Mouse (Mus musculus): Measurements from ENCODE around the gene Thada.
A peak's percentile ranks its signal among the peaks of the same experiment; 100 is the strongest.
"Not testable (repeated sequence)": the region's sequence is repeated elsewhere in the genome, so short reads cannot be mapped to it uniquely, and the experiment has no call there.

The Thada gene

DNA sequence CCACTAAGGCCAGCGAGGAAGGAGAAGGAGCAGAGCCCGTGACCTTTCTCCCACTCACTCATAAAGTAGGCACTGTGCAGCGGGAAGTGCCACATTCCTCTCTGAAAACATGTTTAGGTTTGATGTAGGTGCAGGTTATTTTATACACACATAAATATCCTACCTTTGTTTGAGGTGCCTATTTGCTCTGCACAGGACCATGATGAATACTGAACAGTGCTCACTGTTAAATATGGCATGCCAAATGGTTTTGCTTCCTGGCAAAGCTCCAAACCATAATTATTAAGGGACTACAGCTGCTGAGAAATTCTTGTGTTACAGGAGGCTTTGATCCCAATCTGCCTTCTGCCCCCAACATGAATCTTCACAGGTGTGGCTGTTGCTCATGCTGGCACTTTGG lies 259.8 kb downstream of the Thada start:
- DNase-seq = no peak

DNA sequence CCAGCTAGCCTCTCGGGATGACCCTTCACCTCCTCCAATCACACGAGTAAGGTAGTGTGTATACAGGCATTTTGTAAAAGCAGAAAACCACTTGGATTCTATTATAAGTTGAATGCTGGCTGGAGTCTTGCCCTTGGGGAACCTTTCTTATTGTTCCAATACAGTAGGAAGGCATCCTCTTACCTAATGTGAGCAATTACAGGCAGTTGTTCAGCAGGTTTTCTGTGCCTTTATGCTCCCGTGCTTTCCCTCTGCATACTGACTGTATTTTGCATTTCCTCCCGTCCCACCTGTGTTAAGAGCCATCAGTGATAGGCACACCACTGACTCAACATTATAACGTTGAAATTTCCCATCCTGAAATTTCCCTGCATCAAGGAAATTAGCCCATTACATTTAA lies 261.0 kb downstream of the Thada start:
- DNase-seq = no peak

DNA sequence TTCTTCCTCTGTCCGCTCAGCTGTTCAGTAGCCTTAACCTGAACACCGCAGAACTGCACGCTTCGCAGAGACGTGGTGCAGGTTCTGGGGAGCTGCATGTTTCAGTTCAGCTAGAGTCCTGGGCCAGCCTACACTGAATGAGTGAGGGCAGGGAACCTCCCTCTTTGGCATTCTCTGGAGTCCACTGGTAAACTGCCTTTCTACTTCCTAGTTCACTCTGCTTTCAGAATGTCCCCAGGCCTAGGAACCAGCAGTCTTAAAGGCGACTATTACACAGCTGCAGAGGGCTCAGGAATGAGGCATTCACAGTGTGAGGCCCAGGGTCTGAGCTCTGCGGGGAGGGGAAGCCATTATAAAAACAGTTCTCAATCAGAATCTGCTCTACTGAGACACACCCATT lies 262.7 kb downstream of the Thada start:
- peak in 1 of 2 experiments; percentile 17 for DNase-seq

DNA sequence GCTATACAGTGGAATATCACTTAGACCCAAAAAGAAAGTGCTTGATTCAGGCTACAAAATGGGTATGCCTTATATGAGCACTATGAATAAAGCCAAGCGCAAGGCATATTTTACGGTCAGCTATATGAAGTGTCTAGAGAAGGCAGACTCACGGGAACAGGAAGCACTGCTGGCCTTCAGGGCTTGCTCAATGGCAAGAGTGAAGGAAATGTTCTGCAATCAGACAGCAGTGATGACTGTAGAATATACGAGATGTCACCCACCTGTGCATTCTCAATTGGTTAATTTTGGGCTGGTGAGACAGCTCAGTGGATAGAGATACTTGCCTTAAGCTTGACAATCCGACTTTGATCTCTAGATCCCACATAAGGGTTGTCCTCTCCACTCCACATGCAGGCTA lies 264.8 kb downstream of the Thada start:
- DNase-seq = no peak

DNA sequence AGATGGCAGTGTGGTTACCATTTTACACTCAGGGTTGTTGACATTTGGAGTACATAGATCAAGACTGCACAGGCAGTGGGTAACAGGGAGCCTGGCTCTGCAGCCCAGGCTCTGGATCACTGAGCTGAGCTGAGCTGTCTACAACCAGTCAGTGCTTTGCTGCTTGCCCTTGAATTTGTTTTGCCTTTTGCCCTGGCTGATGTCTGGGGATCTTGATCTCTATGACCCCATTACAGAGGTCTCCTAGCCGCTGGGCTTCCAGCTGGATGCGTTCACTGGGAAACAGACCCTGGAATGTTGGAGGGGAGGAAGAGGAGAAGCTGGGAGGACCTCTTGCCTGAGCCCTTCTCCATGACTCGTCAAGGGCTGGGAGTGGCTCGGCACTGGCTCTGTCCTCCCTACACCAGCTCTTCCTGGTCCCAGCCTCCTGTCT lies 268.1 kb downstream of the Thada start:
- DNase-seq = peak; percentile 43 to 62

DNA sequence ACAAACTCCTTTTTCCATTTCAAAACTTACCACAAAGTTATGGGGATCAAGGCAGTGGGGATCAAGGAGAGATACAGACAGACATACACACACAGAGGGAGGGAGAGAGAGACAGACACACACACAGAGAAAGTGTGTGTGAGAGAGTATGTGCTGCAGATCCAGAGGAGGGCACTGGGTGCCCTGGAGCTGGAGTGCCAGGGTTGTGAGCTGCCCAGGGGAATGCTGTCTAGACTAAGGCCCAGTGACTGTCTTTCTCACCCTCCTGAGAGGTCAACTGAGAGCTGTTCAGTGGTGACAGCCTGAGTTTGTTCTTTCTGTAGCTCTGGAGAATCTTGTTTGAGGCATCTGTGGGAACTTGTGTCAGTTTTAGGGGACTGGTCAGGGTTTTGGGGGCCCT lies 269.7 kb downstream of the Thada start:
- DNase-seq = no peak

DNA sequence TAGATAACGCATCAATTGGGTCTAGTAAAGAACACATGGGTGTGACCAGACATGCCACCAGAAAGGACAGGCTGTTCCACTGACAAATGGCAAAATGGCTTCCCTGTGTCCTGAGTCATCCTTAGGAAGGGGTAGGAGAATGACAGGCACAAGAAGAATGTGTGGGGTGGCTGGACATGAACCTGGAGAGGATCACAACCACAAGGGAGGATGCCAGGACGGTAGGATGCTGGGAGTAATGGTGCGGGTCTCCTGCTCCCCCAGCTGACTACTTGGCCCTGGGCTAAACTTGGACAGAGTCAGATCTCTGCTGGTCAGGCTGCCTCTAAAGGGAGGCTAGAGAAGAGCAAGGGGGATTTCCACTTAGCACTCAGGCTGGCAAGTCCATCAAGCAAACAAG lies 270.2 kb downstream of the Thada start:
- no peak for DNase-seq

DNA sequence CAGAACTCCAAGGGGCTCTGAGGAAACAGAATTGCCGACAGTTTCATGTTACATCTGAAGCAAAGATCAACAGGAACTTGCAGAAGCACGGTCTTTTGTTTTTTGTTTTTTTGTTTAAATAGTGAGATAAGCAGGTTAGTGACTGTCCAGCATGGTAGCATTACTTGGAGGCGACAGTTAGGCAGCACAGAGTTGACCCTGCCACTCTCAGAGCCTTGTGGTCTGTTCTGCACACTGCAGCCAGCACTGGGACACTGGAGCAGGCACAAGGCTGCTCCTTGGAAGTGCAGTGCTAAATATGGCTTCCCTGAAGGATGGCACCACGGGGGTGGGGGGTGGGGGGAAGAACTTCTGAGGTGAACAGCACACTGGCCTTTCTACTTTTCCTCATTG lies 271.0 kb downstream of the Thada start:
- DNase-seq = no peak

DNA sequence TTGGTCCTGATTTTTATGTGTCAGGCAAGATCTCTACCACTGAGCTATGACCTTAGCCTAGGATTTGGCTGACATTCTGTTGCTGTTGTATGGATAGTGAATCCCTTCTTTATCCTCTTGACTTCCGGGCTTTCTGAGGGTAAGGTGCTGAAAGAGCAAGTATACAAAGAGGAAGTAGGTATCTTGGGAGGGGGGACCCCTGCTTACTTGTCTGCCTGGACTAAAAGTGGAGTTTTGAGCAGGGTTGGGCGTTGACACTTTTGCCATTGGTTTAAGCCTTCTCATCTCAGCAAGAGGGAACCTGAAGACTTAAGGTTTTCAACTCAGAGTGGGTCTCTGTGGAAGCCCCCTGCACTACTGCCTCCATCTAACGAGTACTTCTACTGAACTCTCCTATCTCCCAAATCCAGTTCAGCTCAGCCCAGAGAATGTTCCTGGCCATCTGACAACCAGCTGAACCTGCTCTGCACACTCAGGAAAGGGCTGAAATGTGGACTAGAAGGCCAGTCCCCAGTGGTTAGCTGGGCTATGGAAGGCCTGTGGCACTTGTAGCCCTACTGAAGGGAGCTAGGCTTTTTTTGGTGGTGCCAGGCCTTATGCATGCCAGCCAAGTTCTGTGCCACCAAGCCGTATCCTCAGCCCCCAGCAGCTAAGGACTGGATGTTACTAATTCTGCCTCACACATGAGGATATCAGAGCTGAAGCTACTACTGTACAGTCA lies 271.6 kb downstream of the Thada start:
- DNase-seq = no peak

DNA sequence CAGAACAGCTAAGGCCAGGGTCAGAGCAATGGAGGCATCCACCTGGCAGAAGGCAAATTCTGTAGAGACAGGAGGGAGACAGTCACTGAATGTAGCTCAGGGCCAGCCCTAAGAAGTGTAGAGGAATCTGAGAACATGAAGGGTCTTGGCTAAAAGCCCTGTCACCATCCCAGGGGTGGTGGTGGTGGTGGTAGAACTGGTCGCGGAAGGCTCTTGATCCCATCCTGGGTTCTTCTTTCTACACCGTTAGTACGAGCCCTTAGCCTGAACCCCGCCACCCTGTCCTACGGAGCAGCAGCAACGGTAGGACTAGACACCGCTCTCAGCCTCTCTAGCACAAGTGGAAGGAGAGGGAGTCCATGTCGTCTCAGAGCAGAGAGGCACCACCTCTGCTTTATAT lies 272.6 kb downstream of the Thada start:
- DNase-seq = no peak

DNA sequence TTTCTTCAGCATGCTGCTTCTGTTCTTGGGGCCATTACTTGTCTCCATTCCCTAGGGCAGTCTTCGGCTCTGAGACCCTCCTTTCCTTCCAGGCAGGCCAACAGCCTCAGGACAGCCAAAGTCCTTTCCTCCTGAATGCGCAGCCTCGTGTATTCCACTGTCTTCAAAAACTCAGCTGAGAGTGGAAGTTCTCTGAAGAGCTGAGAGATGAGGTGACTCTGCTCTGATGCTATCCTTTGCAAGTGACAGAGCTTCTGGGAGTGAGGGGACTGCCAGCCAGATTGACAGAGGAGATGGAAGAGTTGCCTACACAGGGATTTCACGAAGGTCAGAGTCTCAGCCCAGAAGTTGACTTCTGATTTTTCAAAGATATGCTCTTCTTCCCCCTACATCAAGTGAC lies 274.1 kb downstream of the Thada start:
- DNase-seq = no peak

DNA sequence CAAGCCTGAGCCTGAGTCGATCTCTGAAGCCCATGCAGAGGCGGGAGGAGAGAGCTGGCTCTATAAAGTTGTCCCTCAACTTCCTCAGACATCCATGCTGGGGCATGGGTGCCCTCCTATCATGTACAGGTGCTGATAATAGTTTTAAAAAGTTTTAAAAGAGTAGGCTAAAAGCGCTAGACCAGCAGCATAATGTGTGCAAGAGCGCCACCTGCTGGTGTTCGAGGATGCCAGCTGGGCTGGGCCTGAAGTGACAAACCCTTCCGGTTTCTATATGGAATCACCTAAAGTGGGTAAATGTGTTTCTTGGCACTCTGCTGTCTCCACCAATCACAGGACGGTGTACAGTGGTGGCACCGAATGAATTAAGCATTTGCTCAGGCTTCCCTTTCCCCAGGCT lies 275.1 kb downstream of the Thada start:
- peak; percentile 79 to 95 for DNase-seq

DNA sequence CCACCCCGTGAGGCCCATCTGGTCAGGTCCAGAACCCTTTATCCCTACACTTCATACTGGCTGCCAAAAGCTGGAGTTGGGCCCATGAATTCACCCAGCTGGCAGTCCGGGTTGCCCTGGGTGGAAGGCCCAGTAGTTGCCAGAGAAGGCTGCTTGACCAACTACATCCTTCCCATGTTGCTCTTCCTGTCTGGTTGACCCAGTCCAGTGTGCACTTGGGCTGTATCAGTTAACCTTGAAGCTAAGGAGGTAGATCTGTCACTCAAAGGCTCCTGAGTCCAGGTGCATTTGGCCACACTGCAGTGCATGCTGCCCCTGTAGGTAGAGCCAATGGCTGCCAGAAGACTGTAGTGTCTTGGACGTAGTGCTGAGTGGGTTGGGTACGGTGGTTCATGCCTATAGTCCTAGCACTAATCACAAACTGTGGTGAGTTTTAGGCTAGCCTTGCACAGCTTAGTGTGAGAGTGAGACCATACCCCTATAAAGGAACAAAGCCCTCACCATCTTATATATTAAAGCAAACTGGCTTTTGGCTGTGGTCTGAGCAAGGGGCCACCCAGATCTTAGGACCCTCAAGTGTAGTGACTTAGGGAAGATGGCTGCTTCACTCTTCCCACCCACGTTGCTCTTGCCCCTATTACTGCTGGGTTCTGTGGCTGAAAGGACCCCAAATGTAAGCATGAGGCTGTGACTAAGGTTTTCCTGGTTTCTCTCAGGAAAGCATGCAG lies 276.7 kb downstream of the Thada start:
- DNase-seq = peak; percentile 41 to 45

DNA sequence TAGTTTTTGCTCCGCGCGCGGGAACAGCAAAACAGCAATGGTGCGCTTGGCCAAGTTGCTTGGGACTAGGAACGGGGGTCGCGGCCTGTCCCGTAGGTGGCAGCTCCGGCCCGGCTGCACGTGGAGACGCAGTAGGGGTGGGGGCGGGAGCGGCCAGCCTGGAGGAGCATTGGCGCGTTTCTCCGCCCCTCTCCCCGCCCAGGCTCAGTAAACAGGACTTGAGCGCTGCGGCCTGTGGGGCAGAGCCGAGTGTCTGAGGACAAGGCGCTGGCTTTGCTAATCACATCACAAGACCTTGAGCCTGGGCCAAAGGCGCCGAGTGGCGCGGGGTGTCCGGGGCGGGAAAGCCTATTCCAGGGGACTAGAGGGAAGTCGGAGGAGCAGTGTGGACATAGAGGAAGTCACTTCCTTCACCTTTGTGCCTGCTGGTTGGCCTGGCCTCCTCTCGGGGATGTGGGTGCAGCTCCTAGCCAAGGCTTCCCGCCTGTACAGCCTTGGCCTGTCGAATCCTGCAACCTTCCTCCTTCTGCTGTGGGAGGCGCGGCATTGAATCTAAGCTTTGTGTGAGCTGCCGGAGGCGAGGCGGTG lies 277.5 kb downstream of the Thada start:
- peak; percentile 98 to 99 for DNase-seq

DNA sequence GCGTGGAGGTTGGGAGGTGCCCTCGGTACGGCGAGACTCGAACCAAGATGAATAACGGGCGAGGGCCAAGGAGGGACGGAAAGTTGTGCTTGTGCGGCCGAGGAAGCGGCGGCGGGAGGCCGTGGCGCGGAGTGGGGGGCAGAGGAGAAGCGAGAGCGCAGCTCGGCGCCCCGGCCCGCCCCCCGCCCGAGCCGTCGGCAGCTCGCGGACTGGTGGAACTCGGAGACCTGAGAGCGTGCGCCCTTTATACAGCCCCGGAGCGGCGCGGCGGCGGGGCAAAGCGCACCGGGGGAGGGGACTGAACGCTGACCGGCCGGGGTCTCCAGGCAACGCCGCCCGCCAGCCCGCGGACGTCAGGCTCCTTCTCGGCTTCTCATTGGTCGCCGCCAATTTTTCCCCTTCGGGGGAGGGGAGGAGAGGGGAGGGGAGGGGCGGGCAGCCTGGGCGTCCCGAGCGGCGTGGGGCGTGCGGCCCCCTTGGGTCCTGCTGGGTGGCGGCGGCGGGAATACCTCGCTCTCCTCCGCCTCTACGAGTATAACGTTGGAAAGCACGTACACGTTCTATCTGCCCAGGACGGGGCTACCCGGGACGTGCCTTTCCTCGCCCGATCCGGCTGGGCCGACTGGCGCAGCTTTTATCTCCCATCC lies 278.2 kb downstream of the Thada start, which contains the start of gene Zfp36l2:
Gene Zfp36l2, minus strand, starts transcription at position 221 of the 647 bp plus-strand sequence.
- peak; percentile 97 to 98 for DNase-seq

DNA sequence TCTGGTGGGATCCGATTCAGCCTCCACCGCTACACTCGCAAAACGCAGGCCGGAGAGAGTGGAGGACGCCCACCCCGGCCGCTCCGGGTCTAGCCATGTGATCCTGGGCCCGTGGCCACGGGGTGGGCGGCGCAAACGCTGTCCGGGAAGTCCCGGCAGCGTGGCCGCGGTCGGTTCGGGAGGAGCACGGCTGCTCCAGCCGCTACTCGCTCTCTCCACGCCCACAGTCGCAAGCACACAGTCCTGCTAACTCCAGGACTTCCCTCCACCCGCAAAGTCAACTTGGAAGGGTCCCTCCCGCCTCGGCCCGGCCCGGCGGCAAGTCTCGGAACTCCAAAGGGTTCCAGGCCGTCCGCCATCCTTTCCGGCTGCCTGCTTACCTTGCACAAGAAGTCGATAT lies 278.7 kb downstream of the Thada start:
- not testable (repeated sequence) for DNase-seq

DNA sequence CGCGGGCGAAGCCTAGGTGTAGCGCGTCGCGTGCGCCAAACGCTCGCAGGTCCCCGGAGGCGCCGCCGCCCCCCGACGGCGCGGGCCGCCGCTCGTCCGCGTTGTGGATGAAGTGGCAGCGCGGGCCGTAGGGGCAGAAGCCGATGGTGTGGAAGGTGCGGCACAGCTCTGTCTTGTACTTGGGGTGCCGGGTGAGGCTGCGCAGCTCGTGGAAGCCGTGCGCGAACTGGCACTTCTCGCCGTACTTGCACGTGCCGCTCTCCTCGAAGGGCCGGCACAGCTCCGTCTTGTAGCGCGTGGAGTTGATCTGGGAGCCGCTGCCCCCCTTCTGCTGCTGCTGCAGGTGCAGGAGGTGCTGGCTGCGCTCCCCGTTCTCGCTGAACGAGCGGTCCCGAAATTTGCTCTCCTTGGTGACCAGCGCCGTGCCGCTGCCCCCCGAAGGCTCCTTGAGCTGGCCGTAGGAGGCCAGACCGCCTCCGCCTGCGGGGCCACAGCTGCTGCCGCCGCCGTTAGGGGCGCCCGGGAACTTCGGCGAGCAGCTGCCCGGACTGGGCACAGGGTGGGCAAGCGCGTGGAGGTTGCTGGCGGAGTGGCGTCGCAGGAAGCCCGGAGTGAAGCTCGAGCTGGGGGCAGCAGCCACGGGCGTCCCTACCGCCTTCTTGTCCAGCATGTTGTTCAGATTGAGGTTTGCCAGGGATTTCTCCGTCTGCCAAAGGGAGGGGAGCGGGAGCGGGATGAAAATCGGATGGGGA lies 279.4 kb downstream of the Thada start:
- peak; percentile 31 to 68 for DNase-seq

DNA sequence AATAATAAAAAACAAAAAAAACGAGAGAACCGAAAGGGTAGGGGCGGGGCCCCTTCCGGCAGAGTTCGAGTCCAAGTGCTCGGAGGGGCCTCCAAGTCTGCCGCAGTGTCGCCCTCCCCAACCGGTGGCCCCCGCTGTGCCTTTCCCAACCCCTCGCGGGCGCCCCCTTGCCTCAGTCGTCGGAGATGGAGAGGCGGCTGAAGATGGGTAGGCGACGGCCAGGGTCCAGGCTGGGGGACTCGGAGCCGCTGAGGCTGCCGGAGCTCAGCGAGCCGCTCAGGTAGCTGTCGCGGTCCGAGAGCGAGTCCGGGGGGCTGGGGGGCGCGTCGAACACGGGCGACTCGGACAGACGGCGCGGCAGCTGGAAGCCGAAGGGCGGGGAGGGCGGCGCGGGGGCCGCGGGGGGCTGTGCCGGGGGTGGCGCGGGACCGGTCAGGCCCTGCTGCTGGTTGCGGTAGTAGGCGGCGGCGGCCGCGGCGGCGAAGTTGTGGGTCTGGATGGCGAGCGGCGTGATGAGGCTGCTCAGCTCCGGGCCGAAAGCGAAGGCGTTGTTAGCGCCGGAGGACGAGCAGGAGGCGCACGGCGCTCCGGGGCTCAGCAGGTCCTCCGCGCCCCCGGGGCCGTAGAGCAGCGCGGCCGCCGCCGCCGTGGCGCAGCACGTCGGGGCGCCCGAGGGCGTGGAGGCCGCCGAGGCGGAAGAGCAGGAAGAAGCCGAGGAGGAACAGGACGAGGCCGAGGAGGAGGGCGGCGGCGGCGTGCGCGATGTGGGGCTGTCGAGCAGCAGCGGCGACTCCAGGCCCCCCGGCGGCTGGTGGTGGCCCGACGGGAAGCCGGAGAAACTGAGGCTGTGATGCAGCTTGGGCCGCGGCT lies 280.2 kb downstream of the Thada start:
- peak; percentile 60 to 85 for DNase-seq

DNA sequence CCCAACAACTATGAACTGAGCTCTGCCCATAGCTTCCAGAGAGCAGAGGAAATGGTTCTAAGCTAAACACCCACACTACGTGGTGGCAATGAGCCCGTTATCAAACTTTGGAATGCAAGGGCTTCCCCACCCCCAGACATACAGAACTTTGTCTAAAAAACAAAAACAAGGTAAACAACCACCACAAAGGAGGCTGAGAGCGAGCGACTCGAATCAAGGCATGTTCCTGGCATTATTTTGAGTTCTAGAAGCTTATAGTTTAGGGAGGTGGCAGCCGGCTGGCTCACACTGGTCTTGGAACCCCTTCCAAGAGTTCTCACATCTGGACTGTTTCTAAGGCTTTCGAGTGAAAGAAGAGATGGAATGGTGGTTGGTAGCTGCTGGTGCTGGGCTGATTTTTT lies 281.0 kb downstream of the Thada start:
- peak; percentile 37 to 47 for DNase-seq

DNA sequence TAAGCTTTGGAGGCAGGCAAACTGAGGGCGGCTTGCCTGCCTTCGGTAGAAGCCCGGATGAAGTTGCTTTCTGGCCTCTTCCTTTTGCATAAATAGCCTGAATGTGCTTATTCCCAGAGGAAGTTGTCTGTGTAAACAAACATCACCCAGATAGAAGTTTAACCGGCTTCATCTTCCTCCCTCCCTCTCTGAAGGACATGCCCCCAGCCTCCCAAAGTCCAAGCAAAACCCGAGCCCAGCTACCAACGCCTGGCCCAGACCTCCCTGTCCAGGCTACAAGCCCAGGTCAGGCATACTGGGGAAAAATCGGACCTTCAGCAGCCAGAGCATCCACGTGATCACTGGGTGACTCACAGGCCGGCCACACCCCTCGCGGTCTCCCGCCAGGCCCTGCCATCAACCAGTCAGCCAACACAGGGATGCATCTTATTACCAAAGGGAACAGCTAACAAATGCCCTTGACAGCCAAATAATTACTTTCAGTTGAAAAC lies 282.7 kb downstream of the Thada start:
- peak; percentile 96 to 99 for DNase-seq
